Mouse (Mus musculus): ENCODE data around the gene Gm21969.

DNA sequence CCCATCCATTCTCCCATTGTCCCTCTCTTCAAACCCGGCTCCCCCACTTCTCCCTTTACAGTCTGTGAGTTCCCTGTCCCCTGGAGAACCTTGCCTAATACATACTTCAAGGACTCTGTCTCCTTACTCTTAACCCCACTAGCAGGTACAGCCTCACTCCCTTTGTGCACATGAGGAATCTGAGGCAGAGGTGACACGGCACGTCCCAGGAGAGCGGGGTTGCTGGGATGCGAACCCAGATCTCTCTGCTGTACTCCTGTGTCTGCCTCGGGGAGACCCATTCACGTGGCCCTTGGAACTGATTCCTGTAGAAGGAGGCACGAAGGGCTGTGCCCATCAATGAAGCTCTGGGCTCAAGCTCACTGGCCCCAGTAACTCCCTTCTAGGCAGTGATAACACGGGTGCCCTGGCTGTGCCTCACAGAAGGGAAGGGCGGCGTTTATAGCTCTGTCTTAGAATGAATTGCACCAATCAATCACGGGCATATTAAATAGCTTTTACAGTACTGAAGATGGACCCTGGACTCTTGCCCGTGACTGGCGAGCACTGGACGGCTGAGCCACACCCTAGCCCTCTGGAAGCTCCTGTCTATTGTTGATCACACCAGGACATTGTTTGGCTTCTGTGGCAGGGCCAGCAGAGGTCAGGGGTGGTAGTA is 47.2 kb downstream of the Gm21969 start:
- TF ChIP-seq CTCF (conservative IDR thresholded peaks at IDR 0.05; ENCODE audit: low read length) (no peak), POU5F1 (IDR thresholded peaks at IDR 0.05; ENCODE audit: borderline replicate concordance, low read length) (no peak)

All from E14TG2a.4 (cell line).